14 mouse cellular contexts compared by ENCODE assay signal in the genomic region with DNA sequence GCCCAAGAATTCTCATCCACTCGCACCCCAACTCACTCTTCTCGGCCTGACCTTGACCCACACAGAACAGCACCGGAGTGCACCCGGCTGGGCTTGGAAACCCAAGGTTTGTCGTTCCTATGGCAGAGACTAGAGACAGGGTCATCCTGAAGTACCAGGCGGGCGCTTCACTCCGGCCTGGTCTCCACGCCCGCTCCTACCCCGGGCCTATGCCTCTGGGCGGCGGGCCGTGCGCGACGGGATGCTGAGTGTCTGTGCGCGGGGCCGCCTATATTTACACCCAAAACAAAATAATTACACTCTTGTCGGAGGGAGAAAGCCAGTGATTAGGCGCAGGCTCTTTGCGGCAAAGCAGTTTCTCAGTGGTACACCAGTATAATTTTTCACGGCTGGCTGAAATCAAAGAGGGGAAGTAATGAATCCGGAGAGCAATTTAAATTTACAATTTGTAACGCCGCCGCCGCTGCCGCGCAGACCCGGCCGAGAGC. TPM values are rescaled to one million over a fixed set of nuclear protein-coding genes. Genes with fewer than 3 reads are reported as not detected.
DNase-seq lines count a peak whose midpoint lies in the region; ATAC-seq lines count a peak whose summit lies in the region.
"Had no signal": no experiment of that assay in that cellular context is flagged by ENCODE, and none has a peak within 500 bp of the region (broad histone marks: within the 10 kb centered on the region; RNA-seq: fewer than 3 reads in every experiment).

No protein-coding gene starts in this region.

- peaks cover 79% of the 10 kb centered on the region for H3K27me3 ChIP-seq in embryonic facial prominence, embryonic 11.5 days (ENCODE audit: control insufficient read depth, insufficient read depth, low read length)
- peaks cover 80% of the 10 kb centered on the region for H3K27me3 ChIP-seq in forebrain, embryonic 15.5 days
- H3K27me3 ChIP-seq in limb, embryonic 10.5 days (ENCODE audit: low read depth, poor library complexity, severe bottlenecking) = peaks cover 100% of the 10 kb centered on the region
- peaks cover 94% of the 10 kb centered on the region for H3K27me3 ChIP-seq in kidney, embryonic 14.5 days (ENCODE audit: control insufficient read depth, insufficient read depth, low read length)

- H3K36me3 ChIP-seq in embryonic facial prominence, embryonic 11.5 days (replicated peaks; ENCODE audit: control insufficient read depth, insufficient read depth, low read depth, low read length) = no peaks in the 10 kb centered on the region
- H3K36me3 ChIP-seq in forebrain, embryonic 15.5 days = no peaks in the 10 kb centered on the region
- no peaks in the 10 kb centered on the region for H3K36me3 ChIP-seq in limb, embryonic 10.5 days
- no peaks in the 10 kb centered on the region for H3K36me3 ChIP-seq in kidney, embryonic 14.5 days (ENCODE audit: control insufficient read depth, insufficient read depth, low read length)

- no peak overlapping the region for H3K4me2 ChIP-seq in embryonic facial prominence, embryonic 11.5 days (ENCODE audit: low read depth, low read length)
- peak overlapping the region; percentile 7 for H3K4me2 ChIP-seq in forebrain, embryonic 15.5 days (replicated peaks)
- no peak overlapping the region for H3K4me2 ChIP-seq in kidney, embryonic 14.5 days (replicated peaks; ENCODE audit: low read depth, low read length)

- H3K9me3 ChIP-seq in embryonic facial prominence, embryonic 11.5 days (replicated peaks; ENCODE audit: control insufficient read depth, low read length) = no peaks in the 10 kb centered on the region
- no peaks in the 10 kb centered on the region for H3K9me3 ChIP-seq in forebrain, embryonic 15.5 days
- no peaks in the 10 kb centered on the region for H3K9me3 ChIP-seq in limb, embryonic 10.5 days (replicated peaks)
- H3K9me3 ChIP-seq in kidney, embryonic 14.5 days (ENCODE audit: control insufficient read depth, low read length) = no peaks in the 10 kb centered on the region

- no peak overlapping the region for H3K27ac ChIP-seq in embryonic facial prominence, embryonic 11.5 days (replicated peaks; ENCODE audit: low read depth, low read length)
- H3K27ac ChIP-seq in forebrain, embryonic 15.5 days (replicated peaks) = 0 out of 2 replicates have a peak overlapping the region, but pooled peaks have one; percentile 24
- H3K27ac ChIP-seq in limb, embryonic 10.5 days = no peak overlapping the region
- H3K27ac ChIP-seq in kidney, embryonic 14.5 days (ENCODE audit: low read depth, low read length) = no peak overlapping the region

- no peak for ATAC-seq in embryonic facial prominence, embryonic 11.5 days (replicated peaks; ENCODE audit: insufficient number of reproducible peaks, low FRiP score, low TSS enrichment, low read depth)
- ATAC-seq in forebrain, embryonic 15.5 days (replicated peaks) = no peak
- ATAC-seq in CD4-positive, CD25-positive, alpha-beta regulatory T cell, adult 4 months = no peak
- no peak for ATAC-seq in kidney, embryonic 14.5 days (ENCODE audit: low FRiP score, low TSS enrichment)
- ATAC-seq: liver, postnatal 0 days; Patski had no signal

- no peak overlapping the region for H3K4me3 ChIP-seq in embryonic facial prominence, embryonic 11.5 days (ENCODE audit: low read depth, low read length)
- peak overlapping the region; percentile 14; the same call in 1 of the 2 replicates for H3K4me3 ChIP-seq in forebrain, embryonic 15.5 days
- peak overlapping the region; percentile 18 for H3K4me3 ChIP-seq in limb, embryonic 10.5 days
- no peak overlapping the region for H3K4me3 ChIP-seq in kidney, embryonic 14.5 days (ENCODE audit: low read length)

- peak; percentile 23 for DNase-seq in embryonic facial prominence, embryonic 11.5 days (ENCODE audit: low spot score)
- DNase-seq in limb, embryonic 10.5 days (ENCODE audit: low spot score) = no peak
- DNase-seq in neural tube, embryonic 10.5 days (ENCODE audit: extremely low spot score, low spot score) = peak; percentile 51
- no peak for DNase-seq in ovary, postnatal 14 days (ENCODE audit: low spot score)
- DNase-seq in cerebellum, postnatal 25 days = no peak
- DNase-seq: adrenal gland, adult 8-10 months; kidney, adult 8-10 months; left cerebral cortex, postnatal 4 days; liver, postnatal 0 days; right cerebral cortex, adult 18-20 months had no signal

- H3K4me1 ChIP-seq in embryonic facial prominence, embryonic 11.5 days (ENCODE audit: control insufficient read depth, insufficient read depth, low read length) = no peaks in the 10 kb centered on the region; the same call in 1 of the 2 replicates
- H3K4me1 ChIP-seq in forebrain, embryonic 15.5 days = peaks cover 34% of the 10 kb centered on the region
- peaks cover 12% of the 10 kb centered on the region; the same call in 1 of the 2 replicates for H3K4me1 ChIP-seq in limb, embryonic 10.5 days
- H3K4me1 ChIP-seq in kidney, embryonic 14.5 days (ENCODE audit: control insufficient read depth, insufficient read depth, low read length) = peaks cover 3% of the 10 kb centered on the region; the same call in 1 of the 2 replicates

- WGBS in embryonic facial prominence, embryonic 11.5 days = under 1% methylated on average over 33 of the region's 33 CpGs
- WGBS in forebrain, embryonic 15.5 days = 0% methylated on average over 33 of the region's 33 CpGs
- WGBS in limb, embryonic 10.5 days = under 1% methylated on average over 33 of the region's 33 CpGs
- WGBS in kidney, embryonic 14.5 days = under 1% methylated on average over 33 of the region's 33 CpGs

- H3K9ac ChIP-seq in embryonic facial prominence, embryonic 11.5 days (replicated peaks; ENCODE audit: low read length) = no peak overlapping the region
- no peak overlapping the region for H3K9ac ChIP-seq in forebrain, embryonic 15.5 days (replicated peaks)
- H3K9ac ChIP-seq in kidney, embryonic 14.5 days (ENCODE audit: low read depth, low read length) = no peak overlapping the region
- H3K9ac ChIP-seq: liver, postnatal 0 days had no signal

RNA-seq across cellular contexts. Expression of a gene that starts 4.0 kb away (rescaled TPM):
- 1.5 and 2.9 TPM in 2 replicates for polyA plus RNA-seq in embryonic facial prominence, embryonic 11.5 days (2014; fragmentation: Nextera tagmentation; extraction: Ambion mirVana)
- 6.3 and 7.0 TPM in 2 replicates for polyA plus RNA-seq in forebrain, embryonic 15.5 days (2015; fragmentation: Nextera tagmentation; extraction: Ambion mirVana)
- not detected in 2 replicates for polyA plus RNA-seq in limb, embryonic 10.5 days (2016; fragmentation: Nextera tagmentation; extraction: Ambion mirVana)
- polyA plus RNA-seq in CD4-positive, CD25-positive, alpha-beta regulatory T cell, adult 4 months (2017; shearing (Covaris generic)) = not detected
- polyA plus RNA-seq in kidney, embryonic 14.5 days (2014; fragmentation: Nextera tagmentation; extraction: Ambion mirVana) = not detected in 2 replicates
- polyA plus RNA-seq: liver, postnatal 0 days had no signal

RNA-seq across cellular contexts. Expression of a gene that starts 45.1 kb away (rescaled TPM):
- 3.6 and 4.9 TPM in 2 replicates for polyA plus RNA-seq in embryonic facial prominence, embryonic 11.5 days (2014; fragmentation: Nextera tagmentation; extraction: Ambion mirVana)
- polyA plus RNA-seq in forebrain, embryonic 15.5 days (2015; fragmentation: Nextera tagmentation; extraction: Ambion mirVana) = 2.3 and 2.6 TPM in 2 replicates
- polyA plus RNA-seq in limb, embryonic 10.5 days (2016; fragmentation: Nextera tagmentation; extraction: Ambion mirVana) = 5.2 and 5.6 TPM in 2 replicates
- polyA plus RNA-seq in CD4-positive, CD25-positive, alpha-beta regulatory T cell, adult 4 months (2017; shearing (Covaris generic)) = not detected
- polyA plus RNA-seq in kidney, embryonic 14.5 days (2014; fragmentation: Nextera tagmentation; extraction: Ambion mirVana) = 10.5 and 12.5 TPM in 2 replicates

RNA-seq across cellular contexts. Expression of a gene that starts 48.8 kb away (rescaled TPM):
- not detected in 2 replicates for polyA plus RNA-seq in embryonic facial prominence, embryonic 11.5 days (2014; fragmentation: Nextera tagmentation; extraction: Ambion mirVana)
- polyA plus RNA-seq in forebrain, embryonic 15.5 days (2015; fragmentation: Nextera tagmentation; extraction: Ambion mirVana) = not detected in 2 replicates
- polyA plus RNA-seq in limb, embryonic 10.5 days (2016; fragmentation: Nextera tagmentation; extraction: Ambion mirVana) = not detected in 2 replicates
- not detected for polyA plus RNA-seq in CD4-positive, CD25-positive, alpha-beta regulatory T cell, adult 4 months (2017; shearing (Covaris generic))
- not detected in 2 replicates for polyA plus RNA-seq in kidney, embryonic 14.5 days (2014; fragmentation: Nextera tagmentation; extraction: Ambion mirVana)

Comparison
In these comparisons a context has a peak if more than half of its experiments do, and no peak if none do; other contexts are left out.
1. DNase-seq: peak in embryonic facial prominence, embryonic 11.5 days (single experiment) and neural tube, embryonic 10.5 days (single experiment); none in limb, embryonic 10.5 days (single experiment), ovary, postnatal 14 days (single experiment) and cerebellum, postnatal 25 days (0 of 2).
2. H3K4me3 ChIP-seq: peak in forebrain, embryonic 15.5 days (single experiment) and limb, embryonic 10.5 days (single experiment); none in embryonic facial prominence, embryonic 11.5 days (single experiment) and kidney, embryonic 14.5 days (single experiment).